Mouse (Mus musculus) thymus, postnatal 0 days (tissue): ENCODE measurements around the gene Ccdc114. TPM values are rescaled to one million over a fixed set of nuclear protein-coding genes. Genes with fewer than 3 reads are reported as not detected.
"Not testable (repeated sequence)": the region's sequence is repeated elsewhere in the genome, so short reads cannot be mapped to it uniquely, and the experiment has no call there.

Source experiments
- DNase-seq: peaks from one replicate; pipeline ENCODE4 v3.0.0-alpha.2; 2015; ENCODE audit warnings: low spot score
- polyA plus RNA-seq: library from polyadenylated mRNA; unstranded; fragments of >200 nt; fragmentation: Nextera tagmentation; extraction: Ambion mirVana; gene quantifications from 2 replicates; pipeline ENCODE4 v1.2.1, GENCODE M21; 2015

Gene Ccdc114
- polyA plus RNA-seq: 2.3 and 2.6 TPM in 2 replicates

DNA sequence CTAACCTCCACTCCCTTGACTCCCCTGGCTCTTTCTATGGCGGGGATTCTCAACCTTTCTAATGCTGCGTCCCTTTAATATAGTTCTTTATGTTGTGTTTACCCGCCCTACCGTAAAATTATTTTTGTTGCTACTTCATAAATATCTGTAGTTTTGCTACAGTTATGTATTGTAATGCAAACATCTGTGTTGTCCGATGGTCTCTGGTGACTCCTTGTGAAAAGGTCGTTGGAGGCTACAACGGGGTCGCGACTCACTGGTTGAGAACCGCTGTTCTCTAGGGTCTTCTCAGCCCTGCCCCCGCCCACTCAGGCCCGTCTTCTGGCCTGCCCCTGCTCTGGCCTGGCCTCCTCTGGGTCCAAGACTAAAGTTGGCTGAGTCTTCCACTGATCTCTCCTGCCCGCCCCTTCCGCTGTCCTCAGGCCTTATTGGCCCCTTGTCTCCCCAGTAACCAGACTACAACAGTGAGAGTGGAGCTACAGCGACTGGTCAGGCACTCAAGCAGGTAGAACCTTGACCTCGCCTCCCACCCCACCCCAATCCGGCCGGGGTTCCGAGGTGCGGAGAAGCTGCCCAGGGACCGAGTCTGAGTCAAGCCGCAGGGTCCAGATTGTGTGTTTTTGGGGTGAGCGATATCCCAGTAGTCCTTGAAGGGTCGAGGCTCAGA lies at the start of gene Ccdc114:
Gene Ccdc114, plus strand, starts transcription at position 311 of the 667 bp plus-strand sequence.
- DNase-seq: peak; percentile 38

DNA sequence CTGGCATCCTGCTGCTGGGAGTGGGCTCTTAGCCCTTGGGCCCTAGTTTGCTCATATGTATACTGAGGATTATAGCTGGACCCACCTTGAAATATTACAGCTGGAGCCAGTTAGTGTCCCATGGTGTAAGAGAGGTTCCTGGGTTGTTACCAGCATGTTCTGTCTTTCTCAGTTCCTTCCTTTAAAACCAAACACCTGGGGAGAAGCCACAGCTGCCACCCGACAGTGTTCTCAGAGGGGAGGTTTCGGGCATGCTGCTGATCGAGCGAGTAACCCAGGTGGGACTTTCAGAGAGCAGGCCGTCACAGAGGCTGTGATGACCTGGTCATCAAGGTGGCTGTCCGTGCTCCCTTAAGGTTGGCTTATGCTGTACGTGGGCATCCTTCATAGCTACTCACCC lies 47.0 kb upstream of the Ccdc114 start:
- no peak for DNase-seq

DNA sequence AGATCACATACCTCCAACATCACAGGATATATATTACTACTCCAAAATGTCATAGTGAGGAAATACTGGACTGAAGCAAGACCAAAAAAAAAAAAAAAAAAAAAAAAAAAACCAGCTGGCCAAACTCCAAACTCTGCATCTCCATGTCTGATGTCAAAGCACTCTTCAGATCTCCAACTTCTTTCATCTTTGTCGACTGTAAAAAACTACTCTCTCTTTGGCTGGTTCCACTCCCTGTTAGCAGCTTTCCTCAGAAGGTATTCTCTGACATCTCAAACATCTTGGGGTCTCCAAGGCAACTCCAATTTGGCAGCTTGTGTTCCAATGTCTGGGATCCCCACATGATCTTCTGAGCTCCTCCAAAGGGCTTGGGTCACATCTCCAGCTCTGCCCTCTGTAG lies 45.6 kb upstream of the Ccdc114 start, which contains the start of gene Grin2d:
Gene Grin2d, minus strand, starts transcription at position 101 of the 400 bp plus-strand sequence.
- not testable (repeated sequence) for DNase-seq

- no peak for DNase-seq
Measured at GRCm38 (mm10) chr7:45880531-45880930, 43.3 kb upstream of the Ccdc114 start.

DNA sequence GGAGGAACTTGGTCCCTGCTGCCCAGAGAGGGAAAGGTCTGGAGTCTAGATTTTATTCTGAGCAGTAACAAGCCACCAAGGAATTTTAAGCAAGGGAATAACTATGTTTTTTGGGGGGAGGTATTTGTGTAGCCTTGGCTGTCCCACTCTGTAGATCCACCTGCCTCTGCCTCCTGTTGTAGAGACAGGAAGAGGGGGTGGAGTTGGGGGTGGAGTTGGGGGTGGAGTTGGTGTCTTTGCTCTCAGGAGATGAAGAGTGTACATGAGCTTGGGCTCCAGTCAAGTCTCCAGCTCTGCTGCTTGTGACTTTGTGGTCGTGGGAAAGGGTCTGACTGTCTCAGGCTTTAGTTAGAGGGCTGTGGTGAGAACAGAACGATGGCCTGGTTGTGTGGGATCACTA lies 42.9 kb upstream of the Ccdc114 start:
- no peak for DNase-seq

DNA sequence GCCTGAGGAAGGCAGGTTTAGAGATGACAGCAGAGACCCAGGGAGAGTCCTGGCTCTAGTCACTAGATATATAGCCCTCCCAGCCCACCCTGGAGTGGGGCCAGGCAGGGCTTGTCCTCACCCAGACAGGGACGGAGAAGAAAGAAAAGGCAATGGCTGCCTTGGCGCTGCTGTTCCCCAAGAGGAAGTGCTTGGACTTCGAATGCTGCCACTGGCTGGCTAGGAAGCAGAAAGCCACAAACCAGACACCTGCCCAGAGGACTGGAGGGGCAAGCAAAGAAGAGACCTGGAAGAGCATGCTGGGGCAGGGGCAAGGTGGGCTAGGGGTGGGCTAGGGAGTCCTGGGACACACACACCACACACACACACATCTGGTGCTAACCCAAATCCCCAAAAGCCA lies 36.6 kb upstream of the Ccdc114 start:
- no peak for DNase-seq

DNA sequence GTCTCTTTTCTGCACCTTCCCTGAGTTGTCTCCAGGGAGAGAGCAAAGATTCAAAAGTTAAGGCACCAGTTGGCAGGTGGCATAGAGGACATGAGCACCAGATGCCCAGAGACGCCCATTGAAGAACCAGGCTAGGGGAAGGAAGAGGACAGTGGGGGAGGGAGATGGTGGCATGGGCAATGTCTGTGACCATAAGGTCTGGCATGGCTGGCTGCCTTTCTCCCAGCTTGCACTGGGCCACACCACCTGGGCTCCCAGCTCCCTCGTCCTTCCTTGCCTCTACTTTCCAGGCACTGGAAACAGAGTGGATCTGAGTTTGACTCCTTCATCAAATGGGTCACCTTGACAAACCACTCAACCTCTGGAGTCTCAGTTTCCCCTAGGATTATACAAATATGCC lies 31.2 kb upstream of the Ccdc114 start:
- no peak for DNase-seq

DNA sequence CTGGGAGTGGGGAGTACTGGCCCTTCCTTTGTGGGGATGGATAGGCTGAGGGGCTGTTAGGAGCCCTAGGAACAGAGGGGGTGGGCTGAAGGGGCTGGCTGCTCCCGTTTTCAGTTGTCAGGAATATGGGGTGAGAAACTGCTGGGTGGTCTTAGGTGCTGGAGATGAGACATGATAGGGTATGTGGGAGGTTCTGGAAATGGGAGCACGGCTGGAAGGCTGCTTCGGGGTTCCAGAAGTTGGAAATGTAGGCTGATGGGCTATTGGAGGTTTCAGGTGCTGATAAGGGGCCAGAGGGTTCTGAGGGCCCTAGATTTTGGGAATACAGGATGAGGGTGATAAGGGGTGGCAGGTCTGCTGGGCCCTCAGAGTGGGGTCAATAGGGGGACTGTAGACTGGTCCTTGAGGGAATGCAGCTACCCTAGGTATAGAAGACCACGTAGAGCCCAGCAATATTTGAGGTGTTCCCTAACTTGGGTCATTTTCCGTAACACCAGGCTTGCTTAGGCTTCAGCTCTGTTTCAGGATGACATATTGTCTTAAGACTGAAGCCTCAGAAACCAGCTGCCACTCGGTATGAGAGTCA lies 27.8 kb upstream of the Ccdc114 start:
- no peak for DNase-seq

DNA sequence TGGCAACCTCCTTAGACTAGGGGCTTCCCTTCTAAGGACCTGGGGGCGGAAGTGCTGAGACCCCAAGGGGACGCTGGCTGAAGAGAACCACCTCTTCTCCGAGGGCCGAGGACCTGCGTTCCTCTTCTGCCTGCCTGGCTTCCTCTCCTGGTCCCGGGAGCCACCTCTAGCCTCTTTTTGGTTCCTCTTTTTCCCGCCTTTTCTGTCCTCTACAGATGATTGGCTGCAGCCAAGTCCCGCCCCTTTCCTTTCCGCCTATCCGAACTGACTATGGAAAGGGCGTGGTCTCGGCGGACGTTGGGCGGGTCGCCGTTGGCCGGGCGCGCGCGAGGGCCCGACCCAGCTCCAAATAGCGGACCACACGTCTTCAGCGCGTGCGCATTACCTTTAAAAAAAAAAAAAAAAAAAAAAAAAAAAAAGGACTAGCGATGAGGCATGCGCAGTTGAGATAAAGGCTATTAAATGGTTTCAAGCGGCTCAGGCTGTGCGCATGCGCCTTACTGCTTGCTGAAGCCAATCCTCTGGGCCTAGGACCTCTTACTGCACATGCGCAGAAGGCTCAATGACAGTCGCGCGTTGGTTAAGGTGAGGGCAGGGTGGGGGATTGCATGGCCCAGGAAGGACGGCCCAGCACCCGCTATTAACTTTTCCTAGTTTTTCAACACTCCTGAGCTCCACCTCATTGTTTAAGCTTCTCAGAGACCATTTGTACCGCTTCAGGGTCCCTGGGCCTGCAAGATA lies 27.2 kb upstream of the Ccdc114 start, which contains the start of the genes Syngr4 and Tmem143:
Gene Syngr4, minus strand, starts transcription at position 198 of the 741 bp plus-strand sequence.
Gene Tmem143, plus strand, starts transcription at position 425 of the 741 bp plus-strand sequence.
- peak; percentile 98 for DNase-seq

DNA sequence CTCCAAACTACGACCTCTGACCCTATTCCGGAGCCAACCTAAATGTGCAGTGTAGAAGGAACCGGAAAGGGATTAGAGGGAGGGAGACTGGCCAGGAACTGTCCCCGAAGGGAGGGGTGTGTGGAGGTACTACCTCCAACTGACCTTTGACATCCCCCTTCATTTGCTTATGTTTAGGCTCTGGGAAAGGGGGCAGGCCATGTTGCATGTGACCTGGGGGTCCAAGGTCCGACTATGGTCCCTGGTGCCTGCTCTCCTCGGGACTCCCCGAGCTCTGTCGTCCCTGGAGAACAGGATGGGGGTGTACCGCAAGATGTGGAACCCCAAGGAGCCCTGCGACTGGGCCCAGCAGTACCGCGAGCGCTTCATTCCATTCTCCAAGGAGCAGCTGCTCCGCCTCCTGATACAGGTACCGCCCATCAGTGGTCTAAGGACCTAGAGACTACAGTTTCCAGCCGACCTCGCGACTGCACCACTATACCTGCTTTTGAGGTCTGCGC lies 26.6 kb upstream of the Ccdc114 start:
- DNase-seq: peak; percentile 47

- peak; percentile 75 for DNase-seq
Measured at GRCm38 (mm10) chr7:45898125-45898524, 25.7 kb upstream of the Ccdc114 start.

DNA sequence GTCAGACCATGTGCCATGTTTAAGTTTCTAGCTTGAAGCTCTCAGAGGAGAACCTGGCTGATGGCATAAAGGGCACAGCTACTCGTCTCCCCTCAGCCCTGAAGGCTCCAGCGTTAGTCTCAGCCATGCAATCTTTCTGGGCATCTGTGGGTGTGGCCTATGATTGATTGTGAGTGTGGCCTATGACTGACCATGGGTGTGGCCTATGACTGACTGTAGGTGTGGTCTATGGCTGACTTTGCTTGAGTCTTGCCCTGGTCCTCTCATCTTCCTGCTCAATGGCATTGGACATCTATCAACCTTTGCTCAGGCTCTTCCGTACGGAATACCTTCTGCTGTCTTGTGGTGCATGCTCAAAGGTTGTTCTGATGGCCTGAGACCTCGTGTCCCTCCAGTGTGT lies 22.3 kb upstream of the Ccdc114 start:
- DNase-seq: no peak

GRCm38 (mm10) chr7:45902481-45903002 lies 21.3 kb upstream of the Ccdc114 start:
- no peak for DNase-seq

DNA sequence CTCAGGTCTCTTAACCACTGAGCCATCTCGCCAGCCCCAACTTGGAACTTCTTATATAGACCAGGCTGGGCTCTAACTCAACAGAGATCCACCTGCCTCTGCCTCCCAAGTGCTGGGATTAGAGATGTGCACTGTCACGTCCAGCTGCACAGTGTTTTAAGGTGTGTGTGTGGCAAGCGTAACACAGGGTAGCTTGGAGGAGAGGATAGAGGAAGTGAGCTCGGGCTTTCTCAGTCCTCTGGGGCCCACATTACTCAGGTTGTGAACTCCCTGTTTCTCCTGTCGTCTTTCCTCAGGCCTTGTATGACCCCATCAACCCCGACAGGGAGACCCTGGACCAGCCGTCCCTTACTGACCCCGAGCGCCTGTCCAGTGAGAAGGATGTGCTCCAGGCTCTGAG lies 17.2 kb upstream of the Ccdc114 start:
- DNase-seq: no peak

DNA sequence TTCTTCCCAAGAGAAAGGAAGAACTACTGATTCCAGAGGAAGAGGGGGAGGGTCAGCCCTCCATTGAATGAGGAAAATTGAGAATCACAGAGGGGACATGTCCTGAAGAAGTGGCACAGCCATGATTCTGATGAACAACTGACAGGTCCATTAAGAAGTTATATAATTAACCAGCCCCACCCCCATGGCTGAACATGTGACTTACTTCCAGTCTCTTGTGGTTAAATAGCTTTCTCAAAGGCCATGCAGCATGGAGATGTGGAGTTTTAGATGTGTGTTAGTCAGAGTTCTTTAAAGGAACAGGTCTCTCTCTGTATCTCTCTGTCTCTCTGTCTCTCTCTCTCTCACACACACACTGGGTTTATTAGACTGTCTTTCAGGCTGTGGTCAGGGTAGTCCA lies 15.5 kb upstream of the Ccdc114 start:
- no peak for DNase-seq

DNA sequence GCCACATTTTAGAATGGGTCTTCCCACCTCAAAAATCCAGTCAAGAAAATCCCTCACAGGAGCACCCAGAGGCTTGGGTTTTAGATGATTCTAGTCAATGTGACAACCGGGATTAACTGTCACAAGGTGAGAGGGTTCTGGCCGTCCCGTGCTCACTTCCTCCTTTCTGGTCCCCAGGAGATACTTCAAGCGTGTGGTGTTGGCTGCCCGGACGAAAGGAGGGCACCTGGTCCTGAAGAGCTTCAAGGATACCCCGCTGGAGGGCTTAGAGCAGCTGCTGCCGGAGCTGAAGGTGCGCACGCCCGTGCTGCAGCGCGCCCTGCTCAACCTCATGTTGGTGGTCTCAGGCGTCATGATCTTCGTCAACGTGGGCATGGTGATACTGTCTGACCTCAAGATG lies 14.7 kb upstream of the Ccdc114 start:
- no peak for DNase-seq

DNA sequence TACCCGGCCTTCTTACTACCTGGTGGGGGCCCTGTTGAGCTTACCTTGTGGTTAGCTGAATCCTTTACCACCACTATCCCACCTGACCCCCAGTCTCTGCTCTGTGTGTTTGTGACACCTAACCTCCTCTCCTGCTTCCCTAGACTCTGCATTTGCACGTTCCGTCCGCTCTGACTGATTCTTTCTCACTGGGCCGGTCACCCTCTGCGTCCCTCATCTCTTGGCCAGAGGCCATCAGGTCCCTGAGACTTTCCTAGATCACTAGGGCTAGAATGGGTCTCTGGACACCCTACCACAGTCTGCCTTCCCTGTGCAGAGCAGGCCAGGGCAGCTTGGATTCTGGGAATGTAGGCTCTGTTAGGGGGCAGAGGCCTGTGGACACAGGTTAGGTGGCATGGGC lies 9.8 kb upstream of the Ccdc114 start:
- no peak for DNase-seq

DNA sequence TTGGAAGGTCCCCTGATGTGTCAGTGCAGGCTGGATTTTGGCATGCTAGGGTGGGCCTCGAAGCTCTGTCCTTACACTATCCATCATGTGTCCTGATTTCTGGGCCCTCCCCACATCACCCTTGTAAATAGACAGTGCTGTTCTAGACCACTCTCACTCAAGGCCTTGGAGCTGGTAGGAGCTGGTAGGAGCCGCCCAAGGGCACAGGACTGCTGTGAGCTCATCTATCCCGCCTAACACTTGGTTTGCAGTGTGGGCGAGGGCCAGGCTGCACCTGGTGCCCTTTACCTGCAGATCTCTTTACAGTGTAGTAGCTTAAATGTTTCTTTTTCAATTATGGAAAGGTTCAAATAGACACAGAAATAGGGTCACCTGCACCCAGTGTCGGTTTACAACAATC lies 8.9 kb upstream of the Ccdc114 start:
- no peak for DNase-seq

DNA sequence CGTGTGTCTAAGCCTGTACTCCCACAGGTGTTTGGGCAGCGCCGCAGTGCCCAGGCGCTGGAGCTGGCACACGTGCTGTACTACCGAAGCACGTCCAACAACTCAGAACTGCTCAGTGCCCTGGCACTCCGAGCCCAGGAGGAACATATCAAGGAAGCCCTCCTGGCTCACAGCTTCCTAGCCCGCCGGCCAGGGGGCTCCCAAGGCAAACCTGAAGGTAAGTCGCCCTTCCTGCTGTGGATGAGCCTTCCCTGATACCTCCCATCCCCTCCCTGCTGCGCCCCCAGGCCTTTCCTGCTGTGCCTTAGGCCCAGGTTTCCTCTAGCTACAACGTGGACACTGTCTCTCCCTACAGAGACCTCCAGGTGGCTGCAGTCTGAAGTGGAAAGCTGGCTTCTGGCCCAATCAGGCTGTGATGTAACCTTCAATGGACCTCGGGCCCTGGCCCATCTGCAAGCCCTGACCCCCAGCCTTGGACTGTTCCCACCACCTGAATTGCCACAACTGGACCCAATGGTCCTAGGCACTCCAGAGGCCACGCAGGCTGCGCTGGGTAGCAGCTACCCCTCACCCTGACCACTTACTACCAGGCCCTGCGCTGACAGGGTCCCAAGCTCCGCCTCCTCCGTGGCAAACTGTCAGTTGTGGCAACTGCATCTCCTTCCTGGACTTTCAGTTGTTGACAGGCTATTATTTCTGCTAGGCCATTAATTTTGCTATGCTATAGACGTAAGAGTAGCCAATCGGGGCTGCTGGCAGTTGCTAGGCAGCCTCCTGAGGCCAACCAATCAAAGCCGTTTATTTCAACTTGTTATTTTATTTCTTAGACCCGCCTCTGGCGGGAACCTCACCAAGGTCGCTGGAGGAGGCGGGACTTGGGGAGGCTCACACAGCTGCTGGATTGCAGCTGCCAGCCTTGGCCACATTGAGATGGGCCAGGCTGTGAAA lies 7.5 kb upstream of the Ccdc114 start:
- DNase-seq: peak; percentile 95

- no peak for DNase-seq
Measured at GRCm38 (mm10) chr7:45917004-45917704, 6.7 kb upstream of the Ccdc114 start.
